Mouse (Mus musculus) CH12F3 (cell line): ENCODE results near the gene Hoxc11.

Source experiments
- in situ Hi-C: fragments of 300-500 bp; cut with MboI; formaldehyde crosslinking; loops from 2 replicates; pipeline ENCODE4 v1.14.3; 2020; ENCODE audit warnings: low sequenced_read_pairs

The Hoxc11 gene

DNA sequence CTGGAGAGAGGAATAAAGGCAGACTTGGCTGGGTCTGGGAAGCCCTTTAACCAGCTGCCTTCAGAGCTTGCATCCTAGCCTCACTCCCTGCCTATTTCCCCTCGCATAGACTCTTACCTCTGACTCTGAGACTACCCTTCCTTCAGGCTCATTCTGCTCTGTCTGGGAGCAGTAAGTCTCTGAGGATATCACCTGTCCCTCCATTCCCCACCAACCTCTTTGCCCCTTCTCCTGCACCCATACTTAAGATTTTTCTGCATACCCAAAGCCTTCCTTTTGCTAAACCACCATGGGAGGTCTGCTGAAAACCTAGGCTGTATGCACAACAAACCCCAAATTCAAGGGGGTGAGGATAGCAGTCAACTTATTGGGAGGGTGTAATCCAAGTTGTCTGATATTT is 25.7 kb downstream of the Hoxc11 start:
- in situ Hi-C loops: loop anchor here (25.0 kb wide), 1 partner anchor 332 kb away; the partner anchor contains the start of gene Gpr84

GRCm38 (mm10) chr15:102980352-102980751 is 26.1 kb downstream of the Hoxc11 start:
- in situ Hi-C loops: loop anchor here (25.0 kb wide), 1 partner anchor 332 kb away; the partner anchor contains the start of gene Gpr84

GRCm38 (mm10) chr15:102980912-102981311 is 26.7 kb downstream of the Hoxc11 start:
- in situ Hi-C loops: loop anchor here (25.0 kb wide), 1 partner anchor 331 kb away; the partner anchor contains the start of gene Gpr84

- in situ Hi-C loops: loop anchor here (25.0 kb wide), 1 partner anchor 331 kb away; the partner anchor contains the start of gene Gpr84
These were observed 27.4 kb downstream of the Hoxc11 start for GRCm38 (mm10) chr15:102981379-102982288.

GRCm38 (mm10) chr15:102983716-102984115 is 29.5 kb downstream of the Hoxc11 start:
- in situ Hi-C loops: loop anchor here (25.0 kb wide), 1 partner anchor 329 kb away; the partner anchor contains the start of gene Gpr84

DNA sequence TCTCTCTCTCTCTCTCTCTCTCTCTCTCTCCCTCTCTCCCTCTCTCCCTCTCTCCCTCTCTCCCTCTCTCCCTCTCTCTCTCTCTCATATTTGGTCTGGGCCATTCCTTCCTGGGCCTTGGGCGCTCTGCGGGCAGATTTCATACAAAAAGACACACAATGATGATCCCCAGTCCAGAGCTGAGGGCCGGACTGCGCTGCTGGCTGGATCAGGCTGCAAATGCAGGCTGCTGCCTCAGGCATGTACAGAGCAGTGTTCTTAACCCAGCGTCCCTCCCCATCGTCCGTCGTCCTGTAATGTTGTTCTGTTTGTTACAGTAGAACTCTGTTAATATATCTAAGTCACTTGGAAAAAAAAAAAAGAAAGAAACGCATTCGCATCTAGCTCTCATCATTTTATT is 30.3 kb downstream of the Hoxc11 start:
- in situ Hi-C loops: loop anchor here (25.0 kb wide), 1 partner anchor 328 kb away; the partner anchor contains the start of gene Gpr84

- in situ Hi-C loops: loop anchor here (5.0 to 25.0 kb wide), 2 partner anchors 187 to 327 kb away; partner anchors contain the start of gene Gpr84
These were observed 30.7 kb downstream of the Hoxc11 start for GRCm38 (mm10) chr15:102984925-102985324.

GRCm38 (mm10) chr15:102987124-102987833 is 33.1 kb downstream of the Hoxc11 start:
- in situ Hi-C loops: loop anchor here (5.0 to 25.0 kb wide), 2 partner anchors 185 to 325 kb away; partner anchors contain the start of gene Gpr84

DNA sequence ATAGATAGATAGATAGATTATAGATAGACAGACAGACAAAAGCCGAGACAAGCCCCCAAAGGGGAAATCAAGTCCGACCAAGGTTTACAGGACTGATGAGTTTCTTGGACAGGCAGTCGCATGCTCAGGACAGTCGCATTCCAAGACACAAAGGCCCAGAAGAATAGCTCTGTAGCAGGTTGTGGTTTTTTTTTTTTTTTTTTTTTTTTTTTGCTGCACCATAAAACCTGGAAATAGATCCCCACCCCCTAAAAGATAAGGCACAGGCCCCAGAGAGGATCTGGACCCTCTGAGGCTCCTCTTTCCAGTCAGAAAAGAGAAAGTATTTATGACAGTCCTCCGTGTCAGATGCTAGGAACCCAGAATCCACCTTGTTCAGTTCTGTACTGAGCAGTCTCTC is 33.9 kb downstream of the Hoxc11 start:
- in situ Hi-C loops: loop anchor here (5.0 to 25.0 kb wide), 2 partner anchors 184 to 324 kb away; partner anchors contain the start of gene Gpr84

DNA sequence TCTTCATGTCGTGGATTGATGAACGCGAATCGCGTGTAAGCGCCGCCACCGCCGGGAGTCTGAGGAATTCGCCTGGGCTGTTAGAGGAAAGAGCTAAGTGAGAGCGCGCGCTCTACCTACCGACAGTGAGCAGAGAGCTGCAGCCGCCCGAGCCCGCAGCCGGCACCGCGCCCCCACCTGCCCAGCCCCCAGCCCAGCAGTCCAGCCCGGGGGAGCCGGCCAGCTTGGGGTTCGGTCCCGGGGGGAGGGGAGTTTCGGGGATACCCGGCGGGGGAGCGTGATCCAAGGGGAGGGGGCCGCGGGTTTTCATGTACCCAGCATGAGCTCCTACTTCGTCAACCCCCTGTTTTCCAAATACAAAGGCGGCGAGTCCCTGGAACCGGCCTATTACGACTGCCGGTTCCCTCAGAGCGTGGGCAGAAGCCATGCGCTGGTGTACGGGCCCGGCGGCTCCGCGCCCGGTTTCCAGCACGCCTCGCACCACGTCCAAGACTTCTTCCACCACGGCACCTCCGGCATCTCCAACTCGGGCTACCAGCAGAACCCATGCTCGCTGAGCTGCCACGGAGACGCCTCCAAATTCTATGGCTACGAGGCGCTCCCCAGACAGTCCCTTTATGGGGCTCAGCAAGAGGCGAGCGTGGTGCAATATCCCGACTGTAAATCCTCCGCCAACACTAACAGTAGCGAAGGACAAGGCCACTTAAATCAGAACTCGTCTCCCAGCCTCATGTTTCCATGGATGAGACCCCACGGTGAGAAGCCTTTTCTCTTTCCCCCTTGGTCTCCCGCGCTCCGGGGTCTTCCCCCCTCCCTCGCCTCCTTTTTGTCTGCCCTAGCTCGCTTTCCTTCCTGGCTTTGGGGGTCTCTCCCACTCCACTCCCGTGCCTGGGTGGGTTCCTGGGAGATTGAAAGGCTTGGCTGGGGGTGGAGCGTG is 36.5 kb downstream of the Hoxc11 start, which contains the start of gene Hoxc8:
TSS of gene Hoxc8 (plus strand) at position 147 of the 937 bp plus-strand sequence.
- in situ Hi-C loops: loop anchor here (25.0 kb wide), 1 partner anchor 322 kb away; the partner anchor contains the start of gene Gpr84

DNA sequence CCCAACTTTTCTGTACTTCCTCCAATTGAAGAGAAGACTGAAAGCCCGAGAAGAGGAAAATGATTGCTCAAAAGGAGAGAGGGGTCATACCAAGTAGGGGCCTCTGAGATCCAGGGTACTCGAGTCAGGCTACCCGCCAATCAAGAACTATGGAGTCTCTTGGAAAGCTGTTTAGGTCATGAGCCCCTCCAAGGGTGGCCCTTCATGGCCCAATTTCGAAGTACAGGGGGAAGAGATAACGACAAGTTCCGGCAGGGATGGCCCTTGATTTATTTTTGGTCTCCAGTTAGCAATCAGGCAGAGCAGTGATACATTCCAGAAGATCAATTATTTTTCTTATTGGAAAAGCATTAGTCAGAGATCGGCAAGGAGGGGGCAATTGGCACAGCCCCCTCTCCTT is 37.6 kb downstream of the Hoxc11 start:
- in situ Hi-C loops: loop anchor here (25.0 kb wide), 1 partner anchor 321 kb away; the partner anchor contains the start of gene Gpr84

DNA sequence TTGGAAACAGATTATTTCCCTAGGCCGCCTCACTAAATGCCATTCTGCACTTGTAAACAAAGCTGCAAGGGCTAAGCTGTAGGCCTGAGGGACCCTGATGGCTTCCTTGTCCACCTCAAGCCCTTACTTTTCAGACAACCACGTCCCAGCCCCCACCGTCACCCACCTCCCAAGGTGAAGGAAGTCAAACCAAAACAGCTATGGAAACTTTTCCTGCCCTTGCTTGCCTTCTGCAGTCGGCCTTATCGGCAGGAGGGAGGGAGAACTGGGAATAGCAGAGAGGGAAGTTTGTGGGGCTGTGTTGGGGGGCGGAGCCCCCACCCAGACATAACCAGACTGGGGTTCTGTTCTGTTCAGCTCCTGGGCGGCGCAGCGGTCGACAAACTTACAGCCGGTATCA is 38.0 kb downstream of the Hoxc11 start:
- in situ Hi-C loops: loop anchor here (25.0 kb wide), 1 partner anchor 320 kb away; the partner anchor contains the start of gene Gpr84

DNA sequence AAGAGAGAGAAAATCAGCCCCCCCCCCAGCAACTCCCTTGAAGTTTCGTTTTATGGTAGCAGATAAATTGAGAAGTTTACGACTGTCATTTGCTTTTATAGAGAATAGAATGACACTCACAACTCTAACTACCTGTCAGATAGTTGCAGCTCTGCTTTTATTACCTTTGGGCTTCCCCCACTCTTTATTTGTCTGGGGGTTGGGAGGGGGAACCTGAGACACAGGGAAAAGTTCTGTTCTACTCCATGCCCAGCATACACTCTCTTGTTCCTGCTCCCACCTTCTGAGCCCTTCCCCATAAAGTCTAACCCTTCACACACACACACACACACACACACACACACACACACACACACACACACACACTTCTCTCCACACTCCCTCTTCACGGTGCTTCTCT is 38.6 kb downstream of the Hoxc11 start:
- in situ Hi-C loops: loop anchor here (25.0 kb wide), 1 partner anchor 319 kb away; the partner anchor contains the start of gene Gpr84

DNA sequence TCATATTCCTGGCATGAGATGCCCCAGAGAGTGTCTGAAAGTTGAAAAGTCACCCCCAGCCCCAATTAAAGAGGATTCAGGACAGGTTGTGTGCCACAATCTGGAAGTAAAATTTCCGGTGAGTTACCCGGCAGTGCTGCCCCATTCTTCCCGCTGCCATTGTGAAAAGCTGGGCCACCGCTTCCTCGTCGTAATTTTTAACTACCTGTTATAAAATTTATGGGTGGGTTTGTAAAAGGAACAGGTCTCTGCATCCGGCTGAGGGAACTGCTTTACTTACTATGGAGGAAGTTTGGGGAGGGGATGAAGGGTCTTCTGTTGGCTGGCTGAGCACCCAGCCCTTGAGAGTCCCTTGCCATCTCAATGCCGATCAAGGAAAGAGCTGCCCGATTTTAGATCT is 42.3 kb downstream of the Hoxc11 start:
- in situ Hi-C loops: loop anchor here (25.0 kb wide), 1 partner anchor 316 kb away; the partner anchor contains the start of gene Gpr84

GRCm38 (mm10) chr15:102997431-102997830 is 43.2 kb downstream of the Hoxc11 start:
- in situ Hi-C loops: loop anchor here (25.0 kb wide), 1 partner anchor 315 kb away; the partner anchor contains the start of gene Gpr84

GRCm38 (mm10) chr15:102997939-102998355 is 43.7 kb downstream of the Hoxc11 start, which contains the start of gene Hoxc6:
TSS of gene Hoxc6 (plus strand) at chr15:102998257.
- in situ Hi-C loops: loop anchor here (25.0 kb wide), 1 partner anchor 314 kb away; the partner anchor contains the start of gene Gpr84

GRCm38 (mm10) chr15:102998608-102999182 is 44.5 kb downstream of the Hoxc11 start:
- in situ Hi-C loops: loop anchor here (25.0 kb wide), 1 partner anchor 314 kb away; the partner anchor contains the start of gene Gpr84

GRCm38 (mm10) chr15:102999183-102999831 is 45.1 kb downstream of the Hoxc11 start:
- in situ Hi-C loops: loop anchor here (25.0 kb wide), 1 partner anchor 313 kb away; the partner anchor contains the start of gene Gpr84
